Mouse (Mus musculus) neural tube, embryonic 13.5 days (tissue): Measurements from ENCODE around the gene 1700125H20Rik. TPM values are rescaled to one million over a fixed set of nuclear protein-coding genes. Genes with fewer than 3 reads are reported as not detected.

ENCODE experiments used
- ATAC-seq: fragments of 200-750 bp; cut with Nextera tagmentation; 2 replicates; pipeline ENCODE4 v1.8.0; 2017; ENCODE audit warnings: low read depth, mild to moderate bottlenecking, moderate TSS enrichment, moderate library complexity
- H3K27ac ChIP-seq: fragments of 300-500 bp; sonication (generic); replicated peaks from 2 replicates; pipeline ENCODE4 v1.5.1; 2015; ENCODE audit warnings: moderate library complexity, mild to moderate bottlenecking, inconsistent platforms
- H3K27me3 ChIP-seq: fragments of 300-500 bp; sonication (generic); 2 replicates; pipeline ENCODE4 v1.6.1; 2015; ENCODE audit warnings: mild to moderate bottlenecking, inconsistent platforms
- H3K36me3 ChIP-seq: fragments of 300-500 bp; sonication (generic); 2 replicates; pipeline ENCODE4 v1.6.1; 2015; ENCODE audit warnings: mild to moderate bottlenecking, inconsistent platforms
- H3K4me1 ChIP-seq: fragments of 300-500 bp; sonication (generic); replicated peaks from 2 replicates; pipeline ENCODE4 v1.6.1; 2015; ENCODE audit warnings: inconsistent platforms
- H3K4me2 ChIP-seq: fragments of 300-500 bp; sonication (generic); 2 replicates; pipeline ENCODE4 v1.6.1; 2015; ENCODE audit warnings: inconsistent platforms, mild to moderate bottlenecking, moderate library complexity
- H3K4me3 ChIP-seq: fragments of 300-500 bp; sonication (generic); 2 replicates; pipeline ENCODE4 v1.5.1; 2015; ENCODE audit warnings: mild to moderate bottlenecking, inconsistent platforms
- H3K9ac ChIP-seq: fragments of 300-500 bp; sonication (generic); 2 replicates; pipeline ENCODE4 v1.6.1; 2015; ENCODE audit warnings: moderate library complexity, mild to moderate bottlenecking, inconsistent platforms
- H3K9me3 ChIP-seq: fragments of 300-500 bp; sonication (generic); 2 replicates; pipeline ENCODE4 v1.6.1; 2016; ENCODE audit warnings: inconsistent platforms
- WGBS: fragments of 180-500 bp; shearing (Covaris S2); methylation state at CpG from one replicate; pipeline ENCODE4 v1.1.7; 2015; 5-methylcytosine and 5-hydroxymethylcytosine counted together
- polyA plus RNA-seq: library from polyadenylated mRNA; unstranded; fragments of >200 nt; fragmentation: Nextera tagmentation; extraction: Ambion mirVana; gene quantifications from 2 replicates; pipeline ENCODE4 v1.2.1, GENCODE M21; 2015

1700125H20Rik gene
- 0.62 and 0.70 TPM in 2 replicates for polyA plus RNA-seq

GRCm38 (mm10) chr11:85170058-85170740, at the start of gene 1700125H20Rik:
Gene 1700125H20Rik, plus strand, starts transcription at chr11:85170404.
- Histone ChIP-seq H3K36me3 (no peaks in the 10 kb centered on the region), H3K9ac (peak within 1 kb of the TSS; percentile 68)
- 10% methylated on average over 21 of the region's 21 CpGs for whole genome bisulfite sequencing

GRCm38 (mm10) chr11:85122073-85122472, 48.1 kb upstream of the 1700125H20Rik start:
- no peak overlapping the region for H3K9ac ChIP-seq
- H3K4me3 ChIP-seq = no peak overlapping the region
- no peaks in the 10 kb centered on the region for H3K4me1 ChIP-seq
- H3K27me3 ChIP-seq = no peaks in the 10 kb centered on the region
- H3K27ac ChIP-seq = no peak overlapping the region
- no peaks in the 10 kb centered on the region for H3K9me3 ChIP-seq
- H3K36me3 ChIP-seq = no peaks in the 10 kb centered on the region
- no peak overlapping the region for H3K4me2 ChIP-seq
- 93% methylated on average over 1 of the region's 1 CpGs for WGBS
- ATAC-seq = no peak

More at GRCm38 (mm10) chr11:85170058-85170740, at the start of gene 1700125H20Rik:
- Histone ChIP-seq H3K4me2 (peak within 1 kb of the TSS; percentile 60), H3K4me3 (peak within 1 kb of the TSS; percentile 32), H3K27ac (0 out of 2 replicates have a peak within 1 kb of the TSS, but pooled peaks have one; percentile 39), H3K27me3 (no peaks in the 10 kb centered on the region), H3K4me1 (peaks cover 11% of the 10 kb centered on the region; the same call in 1 of the 2 replicates), H3K9me3 (no peaks in the 10 kb centered on the region)
- ATAC-seq = peak; percentile 87

GRCm38 (mm10) chr11:85123267-85123992, 46.8 kb upstream of the 1700125H20Rik start:
- H3K9me3 ChIP-seq = no peaks in the 10 kb centered on the region
- WGBS = 91% methylated on average over 3 of the region's 3 CpGs

GRCm38 (mm10) chr11:85126257-85127102, 43.7 kb upstream of the 1700125H20Rik start:
- no peak overlapping the region for H3K27ac ChIP-seq
- H3K36me3 ChIP-seq = no peaks in the 10 kb centered on the region
- H3K9me3 ChIP-seq = no peaks in the 10 kb centered on the region
- 94% methylated on average over 2 of the region's 2 CpGs for WGBS
- ATAC-seq = no peak
- H3K4me2 ChIP-seq = no peak overlapping the region
- H3K27me3 ChIP-seq = no peaks in the 10 kb centered on the region
- H3K4me3 ChIP-seq = no peak overlapping the region
- H3K9ac ChIP-seq = no peak overlapping the region
- H3K4me1 ChIP-seq = no peaks in the 10 kb centered on the region

More at GRCm38 (mm10) chr11:85123267-85123992, 46.8 kb upstream of the 1700125H20Rik start:
- H3K4me3 ChIP-seq = no peak overlapping the region
- no peak overlapping the region for H3K9ac ChIP-seq
- H3K4me1 ChIP-seq = no peaks in the 10 kb centered on the region
- no peaks in the 10 kb centered on the region for H3K27me3 ChIP-seq
- no peak for ATAC-seq
- no peak overlapping the region for H3K4me2 ChIP-seq
- no peak overlapping the region for H3K27ac ChIP-seq
- H3K36me3 ChIP-seq = no peaks in the 10 kb centered on the region

- Histone ChIP-seq H3K27ac (no peak overlapping the region), H3K27me3 (no peaks in the 10 kb centered on the region), H3K36me3 (no peaks in the 10 kb centered on the region), H3K9me3 (no peaks in the 10 kb centered on the region), H3K4me2 (no peak overlapping the region), H3K4me3 (no peak overlapping the region), H3K9ac (no peak overlapping the region), H3K4me1 (no peaks in the 10 kb centered on the region; the same call in 1 of the 2 replicates)
- WGBS = 97% methylated on average over 1 of the region's 1 CpGs
- ATAC-seq = no peak
Measured at GRCm38 (mm10) chr11:85128883-85129282, 41.3 kb upstream of the 1700125H20Rik start.

GRCm38 (mm10) chr11:85131542-85131941, 38.7 kb upstream of the 1700125H20Rik start:
- 82% methylated on average over 2 of the region's 2 CpGs for WGBS
- Histone ChIP-seq H3K9me3 (no peaks in the 10 kb centered on the region), H3K27me3 (no peaks in the 10 kb centered on the region), H3K4me1 (no peaks in the 10 kb centered on the region; the same call in 1 of the 2 replicates), H3K27ac (no peak overlapping the region), H3K9ac (no peak overlapping the region), H3K36me3 (no peaks in the 10 kb centered on the region), H3K4me2 (no peak overlapping the region), H3K4me3 (no peak overlapping the region)
- ATAC-seq = no peak

GRCm38 (mm10) chr11:85138776-85139474, 31.3 kb upstream of the 1700125H20Rik start:
- Histone ChIP-seq H3K9ac (peak overlapping the region; percentile 91), H3K27ac (peak overlapping the region; percentile 94), H3K27me3 (no peaks in the 10 kb centered on the region), H3K4me3 (peak overlapping the region; percentile 74), H3K36me3 (no peaks in the 10 kb centered on the region), H3K9me3 (no peaks in the 10 kb centered on the region), H3K4me1 (peaks cover 23% of the 10 kb centered on the region), H3K4me2 (peak overlapping the region; percentile 75)
- no peak for ATAC-seq
- WGBS = under 1% methylated on average over 17 of the region's 17 CpGs

- peak within 1 kb of the TSS; percentile 74 for H3K4me3 ChIP-seq
- no peaks in the 10 kb centered on the region for H3K9me3 ChIP-seq
- H3K4me2 ChIP-seq = peak within 1 kb of the TSS; percentile 76
- no peaks in the 10 kb centered on the region for H3K36me3 ChIP-seq
- peak within 1 kb of the TSS; percentile 91 for H3K9ac ChIP-seq
- 1% methylated on average over 87 of the region's 94 CpGs for WGBS
- peak within 1 kb of the TSS; percentile 94 for H3K27ac ChIP-seq
- peak; percentile 97 for ATAC-seq
- no peaks in the 10 kb centered on the region for H3K27me3 ChIP-seq
- peaks cover 23% of the 10 kb centered on the region for H3K4me1 ChIP-seq
Measured at GRCm38 (mm10) chr11:85139581-85140540, 30.3 kb upstream of the 1700125H20Rik start, which contains the start of gene Usp32. Gene Usp32, minus strand, starts transcription at chr11:85140161.

GRCm38 (mm10) chr11:85152256-85152930, 17.8 kb upstream of the 1700125H20Rik start:
- 91% methylated on average over 2 of the region's 2 CpGs for WGBS
- Histone ChIP-seq H3K36me3 (no peaks in the 10 kb centered on the region), H3K9me3 (no peaks in the 10 kb centered on the region), H3K4me3 (no peak overlapping the region), H3K4me2 (no peak overlapping the region), H3K9ac (no peak overlapping the region), H3K27me3 (no peaks in the 10 kb centered on the region), H3K4me1 (no peaks in the 10 kb centered on the region), H3K27ac (no peak overlapping the region)
- no peak for ATAC-seq

GRCm38 (mm10) chr11:85157301-85157700, 12.9 kb upstream of the 1700125H20Rik start:
- Histone ChIP-seq H3K36me3 (no peaks in the 10 kb centered on the region), H3K4me3 (no peak overlapping the region), H3K9me3 (no peaks in the 10 kb centered on the region), H3K4me1 (no peaks in the 10 kb centered on the region), H3K9ac (no peak overlapping the region), H3K27ac (no peak overlapping the region), H3K27me3 (no peaks in the 10 kb centered on the region), H3K4me2 (no peak overlapping the region)
- 66% methylated on average over 2 of the region's 2 CpGs for WGBS
- no peak for ATAC-seq
